8 mouse cellular contexts compared by ENCODE assay signal in genomic region chr11:75656621-75657590, GRCm38 (mm10). TPM values are rescaled to one million over a fixed set of nuclear protein-coding genes. Genes with fewer than 3 reads are reported as not detected.
DNase-seq lines count a peak whose midpoint lies in the region; ATAC-seq lines count a peak whose summit lies in the region.

No protein-coding gene starts in this region.

- no peaks in the 10 kb centered on the region for H3K9me3 ChIP-seq in hindbrain, embryonic 11.5 days (ENCODE audit: control insufficient read depth, low read length)

- peak overlapping the region; percentile 98 for H3K4me2 ChIP-seq in hindbrain, embryonic 11.5 days (replicated peaks; ENCODE audit: low read depth, low read length)

- H3K36me3 ChIP-seq in hindbrain, embryonic 11.5 days (ENCODE audit: control insufficient read depth, insufficient read depth, low read length), result no peaks in the 10 kb centered on the region
- peaks cover 32% of the 10 kb centered on the region for H3K36me3 ChIP-seq in splenic B cell, adult 2 months (ENCODE audit: control insufficient read depth, insufficient read depth, low read length, poor library complexity, severe bottlenecking)

- 61% methylated on average over 20 of the region's 20 CpGs for WGBS in hindbrain, embryonic 11.5 days

- H3K27me3 ChIP-seq in hindbrain, embryonic 11.5 days (ENCODE audit: control insufficient read depth, insufficient read depth, low read length), result peaks cover 28% of the 10 kb centered on the region
- H3K27me3 ChIP-seq in splenic B cell, adult 2 months (ENCODE audit: control insufficient read depth, insufficient read depth, low read length, poor library complexity, severe bottlenecking), result no peaks in the 10 kb centered on the region

- peak overlapping the region; percentile 54 for H3K4me3 ChIP-seq in hindbrain, embryonic 11.5 days (ENCODE audit: low read depth, low read length)

- no peak overlapping the region for H3K27ac ChIP-seq in hindbrain, embryonic 11.5 days (ENCODE audit: low read depth, low read length)

- H3K9ac ChIP-seq in hindbrain, embryonic 11.5 days (ENCODE audit: low read depth, low read length), result no peak overlapping the region

- peaks cover 14% of the 10 kb centered on the region; the same call in 1 of the 2 replicates for H3K4me1 ChIP-seq in hindbrain, embryonic 11.5 days (replicated peaks; ENCODE audit: control insufficient read depth, insufficient read depth, low read length)

- DNase-seq in adrenal gland, adult 2 months, result peak; percentile 29
- DNase-seq in adrenal gland, postnatal 4 days (ENCODE audit: low spot score in 2 of 2), result no peak
- peak; percentile 37 for DNase-seq in NIH3T3 (ENCODE audit: low read depth)
- no peak for DNase-seq in hindbrain, embryonic 11.5 days (ENCODE audit: low spot score)
- peak; percentile 59 to 69 for DNase-seq in lung, adult 18-20 months
- DNase-seq in splenic B cell, adult 2 months (ENCODE audit: low read depth, low spot score), result peak; percentile 54
- no peak for DNase-seq in urinary bladder, postnatal 4 days (ENCODE audit: low spot score in 2 of 2)
- DNase-seq in adrenal gland, adult 18-20 months (ENCODE audit: low spot score in 2 of 2), result no peak

- no peak for ATAC-seq in hindbrain, embryonic 11.5 days (ENCODE audit: low FRiP score)

RNA-seq across cellular contexts. Expression of gene Myo1c, which starts 6.6 kb away (rescaled TPM):
- 100 to 1,000 TPM; 136 to 174 TPM for total RNA-seq in adrenal gland, adult 2 months (2021)
- polyA plus RNA-seq in adrenal gland, adult 2 months (2012; rRNA removed), result 74.7 and 101 TPM in 2 replicates
- 100 to 1,000 TPM; 122 to 132 TPM for total RNA-seq in adrenal gland, postnatal 4 days (2021)
- 9.9 and 10.4 TPM in 2 replicates for polyA plus RNA-seq in hindbrain, embryonic 11.5 days (2014; fragmentation: Nextera tagmentation; extraction: Ambion mirVana)
- total RNA-seq in adrenal gland, adult 18-20 months (2021), result 100 to 1,000 TPM; 144 to 160 TPM

RNA-seq across cellular contexts. Expression of gene Crk, which starts 22.2 kb away (rescaled TPM):
- total RNA-seq in adrenal gland, adult 2 months (2021), result 100 to 1,000 TPM; 105 to 110 TPM
- 201 and 233 TPM in 2 replicates for polyA plus RNA-seq in adrenal gland, adult 2 months (2012; rRNA removed)
- 100 to 1,000 TPM; 106 to 108 TPM for total RNA-seq in adrenal gland, postnatal 4 days (2021)
- 113 and 127 TPM in 2 replicates for polyA plus RNA-seq in hindbrain, embryonic 11.5 days (2014; fragmentation: Nextera tagmentation; extraction: Ambion mirVana)
- total RNA-seq in adrenal gland, adult 18-20 months (2021), result 100 to 1,000 TPM; 115 to 132 TPM

RNA-seq across cellular contexts. Expression of gene Inpp5k, which starts 26.1 kb away (rescaled TPM):
- 10 to 100 TPM; 32.9 to 42.3 TPM for total RNA-seq in adrenal gland, adult 2 months (2021)
- polyA plus RNA-seq in adrenal gland, adult 2 months (2012; rRNA removed), result 38.0 and 50.0 TPM in 2 replicates
- total RNA-seq in adrenal gland, postnatal 4 days (2021), result 10 to 100 TPM; 59.8 to 64.4 TPM
- 26.5 and 28.8 TPM in 2 replicates for polyA plus RNA-seq in hindbrain, embryonic 11.5 days (2014; fragmentation: Nextera tagmentation; extraction: Ambion mirVana)
- 10 to 100 TPM; 24.9 to 36.9 TPM for total RNA-seq in adrenal gland, adult 18-20 months (2021)

Comparison
In these comparisons a context has a peak if more than half of its experiments do, and no peak if none do; other contexts are left out.
1. DNase-seq: peak in adrenal gland, adult 2 months (single experiment), NIH3T3 (single experiment), lung, adult 18-20 months (2 of 2) and splenic B cell, adult 2 months (single experiment); none in adrenal gland, postnatal 4 days (0 of 2), hindbrain, embryonic 11.5 days (single experiment), urinary bladder, postnatal 4 days (0 of 2) and adrenal gland, adult 18-20 months (0 of 2).